Mouse (Mus musculus) brain, embryonic 14.5 days (tissue): ENCODE results near the gene Serpinh1.

Experiments used
- CTCF ChIP-seq: fragments of 200-500 bp; IDR thresholded peaks from 2 replicates; pipeline ENCODE4 v1.5.1; 2012; ENCODE audit warnings: inconsistent platforms, mild to moderate bottlenecking, moderate library complexity, borderline replicate concordance; ENCODE audit not compliant: insufficient read depth, insufficient read length; ENCODE audit errors: extremely low read depth
- POLR2A ChIP-seq: fragments of 200-500 bp; IDR thresholded peaks from 2 replicates; pipeline ENCODE4 v1.6.1; 2012; ENCODE audit warnings: mild to moderate bottlenecking, inconsistent platforms, borderline replicate concordance; ENCODE audit not compliant: poor library complexity, insufficient read depth, insufficient read length, severe bottlenecking; ENCODE audit errors: extremely low read depth

DNA sequence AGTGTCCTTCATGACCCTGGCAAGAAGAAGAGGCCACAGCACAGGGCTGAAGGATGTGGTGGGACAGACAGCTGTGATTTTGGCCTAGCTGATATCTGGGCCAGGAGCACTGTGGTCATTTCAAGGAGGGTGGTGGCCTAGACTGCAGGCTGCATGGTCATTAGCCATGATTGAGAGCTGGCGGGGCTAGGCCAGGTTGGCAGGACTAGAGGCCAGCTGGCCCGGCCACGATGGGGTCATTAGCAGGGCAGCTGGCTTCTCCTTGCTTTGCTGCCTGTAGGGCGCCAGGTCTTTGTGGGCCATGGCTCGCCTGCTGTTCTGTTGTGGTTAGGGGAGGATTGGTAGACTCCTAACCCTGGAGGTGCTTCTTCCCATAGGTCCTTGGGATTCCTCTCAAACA is 33.0 kb upstream of the Serpinh1 start:
- TF ChIP-seq CTCF (no peak), POLR2A (no peak)
